Mouse (Mus musculus) ES-Bruce4 (cell line): Measurements from ENCODE around the gene Aldh1a7.

Experiments
- CTCF ChIP-seq: IDR thresholded peaks from one replicate; pipeline ENCODE4 v1.8.1; 2011; ENCODE audit warnings: low read depth, low read length
- POLR2A ChIP-seq: IDR thresholded peaks from one replicate; pipeline ENCODE4 v1.8.1; 2011; ENCODE audit warnings: low read length; ENCODE audit not compliant: insufficient read depth

DNA sequence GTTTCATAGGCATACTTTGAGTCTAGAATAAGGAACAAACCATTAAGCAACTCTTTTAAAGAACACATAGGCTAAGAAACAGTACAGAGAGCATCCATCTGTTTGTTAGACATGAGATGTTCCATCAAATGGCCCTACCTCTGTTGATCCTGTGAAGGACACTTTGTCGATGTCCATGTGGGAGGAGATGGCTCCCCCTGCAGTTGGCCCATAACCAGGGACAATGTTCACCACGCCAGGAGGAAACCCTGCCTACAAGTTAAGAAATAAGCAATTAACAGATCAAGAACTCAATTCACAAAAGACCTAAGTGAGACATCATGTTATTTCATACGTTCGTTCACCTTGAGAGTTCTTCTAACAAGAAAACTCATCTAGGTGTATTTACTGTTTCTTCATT is 12.8 kb downstream of the Aldh1a7 start:
- TF ChIP-seq CTCF (peak; percentile 1), POLR2A (no peak)
